Mouse (Mus musculus) gastrocnemius, adult 18-20 months (tissue): Measurements from ENCODE around the gene B230104I21Rik. TPM values are rescaled to one million over a fixed set of nuclear protein-coding genes. Genes with fewer than 3 reads are reported as not detected.

Source experiments
- DNase-seq: peaks from one replicate; pipeline ENCODE4 v3.0.0; 2021; ENCODE audit warnings: low spot score
- total RNA-seq, 2 experiments: library from RNA; stranded (reverse); gene quantifications; 2 replicates each; pipeline ENCODE4 v1.2.3; 2021

Gene B230104I21Rik
- total RNA-seq, 2 experiments from 2014 or later: not detected

DNA sequence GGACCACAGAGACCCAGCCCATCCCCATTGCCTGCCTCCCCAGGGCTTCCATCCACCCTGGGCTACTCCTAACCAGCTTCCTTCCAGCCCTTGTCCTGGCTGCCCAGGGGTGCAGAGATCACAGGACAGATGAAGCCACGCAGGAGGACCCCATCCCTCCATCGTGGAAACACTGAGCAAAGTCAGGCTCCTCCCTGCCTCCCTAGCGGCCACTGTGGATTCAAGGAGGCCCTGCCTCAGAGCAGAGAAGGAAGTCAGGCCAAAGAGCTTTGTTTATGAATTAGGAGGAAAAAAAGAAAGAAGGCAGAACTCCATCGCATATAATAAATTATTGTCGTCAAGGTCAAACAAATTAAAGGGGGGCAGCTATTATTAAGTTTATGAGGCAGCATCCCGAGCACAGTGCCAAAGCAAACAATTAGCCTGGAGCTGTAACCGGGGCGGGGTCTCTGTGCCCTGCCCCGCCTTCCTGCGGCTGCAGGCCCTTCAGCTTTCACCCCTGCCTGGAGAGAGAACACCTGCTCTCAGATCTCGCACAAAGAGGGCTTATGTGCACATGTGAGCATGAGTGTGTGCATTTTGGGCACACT lies 12.4 kb downstream of the B230104I21Rik start:
- DNase-seq: no peak

DNA sequence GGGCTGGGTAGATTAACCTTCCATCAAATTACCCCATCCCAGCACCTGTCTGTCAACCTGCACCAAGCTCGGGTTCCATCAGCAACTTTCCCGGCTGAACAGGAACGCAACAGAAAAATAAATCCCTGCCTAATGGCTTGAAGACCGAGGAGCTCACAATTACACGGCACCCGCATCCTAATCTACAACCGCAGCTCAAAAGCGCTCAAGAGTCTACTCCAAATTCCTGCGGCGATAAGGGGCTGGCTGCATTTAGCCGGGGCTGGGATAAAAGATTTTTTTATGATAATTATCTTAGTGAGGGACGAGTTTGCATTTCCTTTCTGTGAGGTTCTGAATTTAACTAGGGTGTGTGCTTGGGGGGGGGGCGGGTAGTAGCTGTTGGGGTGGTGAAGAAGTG lies 16.3 kb downstream of the B230104I21Rik start:
- no peak for DNase-seq

DNA sequence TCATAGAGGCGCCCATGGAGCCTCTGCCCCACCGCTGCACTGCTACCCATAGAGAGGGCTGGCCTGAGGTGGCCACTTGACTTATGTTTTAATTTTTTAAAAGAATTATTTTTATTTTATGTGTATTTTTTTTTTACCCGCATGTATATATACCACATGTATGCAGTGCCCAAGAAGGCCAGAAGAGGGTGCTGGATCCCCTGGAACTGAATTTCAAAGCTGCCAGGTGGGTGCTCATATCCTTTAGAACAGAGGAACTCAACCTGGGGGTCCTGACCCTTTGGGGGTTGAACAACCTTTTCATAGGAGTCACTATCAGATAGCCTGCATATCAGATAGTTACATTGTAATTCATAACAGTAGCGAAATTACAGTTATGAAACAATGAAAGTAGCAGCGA lies 19.5 kb downstream of the B230104I21Rik start:
- no peak for DNase-seq

DNA sequence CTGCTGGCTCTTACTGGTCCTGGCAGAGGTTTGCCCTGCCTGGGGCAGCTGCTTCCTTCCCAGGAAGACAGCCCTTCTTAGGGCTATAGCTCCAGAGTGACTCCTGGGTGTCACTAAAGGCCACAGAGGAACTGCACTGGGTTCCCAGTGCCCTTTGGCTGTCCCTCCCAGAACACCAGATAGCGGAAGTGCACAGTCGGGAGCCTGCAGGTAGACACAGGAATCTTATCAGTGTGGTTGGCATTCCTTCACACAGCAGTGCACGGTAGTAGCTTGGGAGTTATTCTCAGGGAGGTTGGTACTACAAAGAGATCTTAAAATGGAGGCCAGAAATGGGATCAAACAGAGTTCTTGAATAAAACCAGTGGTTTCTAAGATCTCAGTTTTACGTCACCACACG lies 22.4 kb downstream of the B230104I21Rik start:
- no peak for DNase-seq

DNA sequence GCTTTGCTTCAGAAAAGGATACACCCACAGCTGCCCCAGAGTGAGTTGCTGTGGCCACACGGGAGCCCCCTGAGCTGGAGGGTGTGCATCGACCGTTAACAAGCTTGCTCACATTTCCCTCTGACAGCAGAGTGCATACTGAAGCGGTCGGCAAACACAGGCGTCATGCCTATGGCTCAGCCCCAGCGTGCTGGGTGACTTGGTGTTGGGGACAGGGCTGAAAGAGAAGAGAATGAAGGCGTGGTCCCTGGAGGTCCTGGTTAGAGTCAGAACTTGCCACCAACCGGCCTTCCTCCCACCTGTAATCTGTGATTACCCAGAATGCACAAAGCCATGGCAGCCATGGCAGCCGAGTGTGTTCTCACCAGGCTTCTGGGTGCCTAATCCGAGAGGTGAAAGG lies 22.9 kb downstream of the B230104I21Rik start:
- DNase-seq: no peak

DNA sequence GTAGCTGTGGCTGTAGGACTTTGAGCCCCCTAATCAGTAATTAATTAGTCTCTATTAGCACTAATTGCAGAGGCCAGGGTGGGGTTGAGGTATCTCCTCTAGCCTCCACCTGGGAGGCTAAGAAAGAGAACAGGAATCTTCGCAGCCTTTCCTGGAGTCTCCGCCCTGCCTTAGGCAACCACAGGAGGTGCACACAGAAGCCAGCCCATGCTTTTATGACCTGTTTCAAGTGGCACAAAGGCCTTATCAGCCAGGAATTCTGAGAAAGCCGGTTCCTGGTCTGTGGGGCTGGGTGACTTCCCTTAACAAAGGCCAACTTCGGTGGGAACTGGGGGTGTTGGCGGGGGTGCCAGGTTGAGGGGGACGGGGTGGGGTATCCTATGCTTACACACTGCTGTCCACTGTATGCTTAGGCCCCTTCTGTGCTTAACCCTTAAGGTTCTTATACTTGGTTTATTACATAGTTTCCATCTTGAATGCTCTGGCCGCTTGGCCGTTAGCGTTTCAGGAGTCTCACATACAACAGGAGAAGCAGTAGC lies 23.9 kb downstream of the B230104I21Rik start:
- no peak for DNase-seq

DNA sequence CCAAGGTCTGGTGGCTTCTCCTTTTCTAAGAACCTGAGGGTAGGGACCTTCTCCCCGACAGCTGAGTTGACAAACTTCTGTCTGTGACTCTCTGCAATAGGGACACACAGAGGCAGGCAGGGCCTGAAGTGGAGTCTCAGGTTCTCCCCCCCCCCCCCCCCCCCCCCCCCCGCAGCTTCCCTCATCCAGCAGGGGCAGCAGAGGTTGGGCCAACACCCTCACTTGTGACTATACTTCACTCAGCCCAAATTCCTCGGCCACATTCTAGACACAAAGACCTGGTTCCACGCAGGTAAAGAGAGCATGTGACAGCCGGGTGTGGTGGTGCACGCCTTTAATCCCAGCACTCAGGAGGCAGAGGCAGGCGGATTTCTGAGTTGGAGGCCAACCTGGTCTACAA lies 24.5 kb downstream of the B230104I21Rik start:
- no peak for DNase-seq

DNA sequence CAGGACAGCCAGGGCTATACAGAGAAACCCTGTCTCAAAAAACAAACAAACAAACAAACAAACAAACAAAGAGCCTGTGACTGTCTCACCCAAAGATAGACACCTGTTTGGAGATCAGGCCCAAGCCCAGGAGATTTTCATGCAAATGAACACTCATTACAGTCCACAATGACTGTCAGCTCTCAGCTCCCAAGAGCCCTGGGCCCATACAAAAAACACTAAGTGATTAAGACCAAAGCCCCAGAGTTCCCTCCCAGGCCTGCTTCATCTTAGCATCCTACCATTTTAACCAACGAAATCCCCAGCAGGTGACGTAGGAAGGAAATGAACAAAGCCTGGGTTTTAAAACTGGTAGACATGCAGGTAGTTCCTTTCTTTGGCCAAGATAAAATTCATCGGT lies 24.9 kb downstream of the B230104I21Rik start:
- no peak for DNase-seq

DNA sequence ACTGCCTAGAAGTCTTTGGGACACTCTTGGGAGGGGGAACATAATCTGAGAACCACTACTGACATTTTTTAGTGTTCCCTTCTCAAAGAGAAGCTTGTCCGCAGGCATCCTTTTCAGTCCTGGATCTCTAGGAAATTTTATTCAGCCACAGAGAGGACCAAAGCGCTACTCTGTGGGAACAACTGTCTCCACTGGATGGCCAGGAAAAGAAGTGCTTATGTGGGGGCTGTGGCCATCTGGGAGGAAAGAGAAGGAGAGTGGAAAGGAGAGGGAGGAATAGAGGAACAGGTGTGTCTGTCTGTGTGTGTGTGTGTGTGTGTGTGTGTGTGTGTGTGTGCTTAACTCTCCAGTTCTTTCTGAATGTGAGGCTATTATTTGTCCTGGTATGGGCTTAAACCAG lies 28.8 kb downstream of the B230104I21Rik start:
- no peak for DNase-seq

DNA sequence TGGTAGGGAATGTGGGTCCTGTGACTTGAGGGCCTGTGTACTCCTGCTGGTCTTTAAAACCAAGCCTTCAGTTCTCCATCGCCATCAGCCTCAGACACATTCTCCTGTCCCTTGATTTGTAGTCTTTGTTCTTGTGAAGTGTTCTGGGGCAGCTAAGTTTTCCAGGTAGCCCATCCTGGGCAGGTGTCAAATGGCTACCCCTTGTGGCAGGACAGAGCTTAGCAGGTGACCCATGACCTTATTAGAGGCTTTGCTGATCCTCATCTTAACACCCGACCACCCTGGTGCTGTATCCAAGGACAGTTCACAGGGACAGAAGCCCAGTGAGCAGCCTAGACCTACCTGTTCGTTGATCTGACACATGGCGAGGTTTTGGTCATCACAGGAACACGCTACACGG lies 30.9 kb downstream of the B230104I21Rik start:
- no peak for DNase-seq

DNA sequence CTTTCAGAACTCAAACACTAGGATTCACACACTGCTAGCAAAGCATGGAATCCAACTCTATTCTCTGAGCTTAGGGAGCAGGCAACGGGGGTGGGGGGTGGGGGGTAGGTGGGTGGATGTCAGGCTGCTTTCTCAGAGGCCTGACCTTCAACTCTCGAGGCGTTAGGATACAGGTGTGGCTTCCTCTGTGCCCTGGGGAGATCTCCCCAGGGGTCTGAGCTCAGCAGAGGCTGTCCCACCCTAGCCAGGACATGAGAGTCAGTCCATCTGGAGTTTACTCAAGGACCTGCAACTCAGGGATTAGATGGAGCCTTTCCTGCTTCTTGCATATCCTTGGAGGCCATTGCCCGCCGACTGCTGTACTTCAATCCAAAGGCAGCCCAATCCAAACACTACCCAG lies 33.2 kb downstream of the B230104I21Rik start:
- no peak for DNase-seq

DNA sequence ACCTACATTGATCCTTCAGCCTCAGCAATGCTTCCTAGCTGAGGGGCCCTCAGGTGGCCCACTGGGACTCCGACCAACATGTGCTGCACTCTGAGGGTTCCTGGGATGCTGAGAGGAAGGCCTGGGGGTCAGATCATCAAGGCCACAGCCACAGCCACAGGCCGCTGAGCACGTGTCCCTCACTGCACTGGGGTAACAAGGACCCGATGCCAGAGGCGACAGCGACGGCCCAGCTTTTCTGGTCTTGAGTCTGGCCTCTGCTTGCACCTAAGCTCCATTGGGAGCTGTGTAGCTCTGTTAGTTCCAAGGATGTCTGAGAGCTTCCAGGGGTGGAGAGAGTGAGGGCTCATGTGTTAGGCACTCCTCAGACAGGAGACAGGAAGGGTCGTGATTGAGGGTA lies 34.9 kb downstream of the B230104I21Rik start:
- DNase-seq: no peak

DNA sequence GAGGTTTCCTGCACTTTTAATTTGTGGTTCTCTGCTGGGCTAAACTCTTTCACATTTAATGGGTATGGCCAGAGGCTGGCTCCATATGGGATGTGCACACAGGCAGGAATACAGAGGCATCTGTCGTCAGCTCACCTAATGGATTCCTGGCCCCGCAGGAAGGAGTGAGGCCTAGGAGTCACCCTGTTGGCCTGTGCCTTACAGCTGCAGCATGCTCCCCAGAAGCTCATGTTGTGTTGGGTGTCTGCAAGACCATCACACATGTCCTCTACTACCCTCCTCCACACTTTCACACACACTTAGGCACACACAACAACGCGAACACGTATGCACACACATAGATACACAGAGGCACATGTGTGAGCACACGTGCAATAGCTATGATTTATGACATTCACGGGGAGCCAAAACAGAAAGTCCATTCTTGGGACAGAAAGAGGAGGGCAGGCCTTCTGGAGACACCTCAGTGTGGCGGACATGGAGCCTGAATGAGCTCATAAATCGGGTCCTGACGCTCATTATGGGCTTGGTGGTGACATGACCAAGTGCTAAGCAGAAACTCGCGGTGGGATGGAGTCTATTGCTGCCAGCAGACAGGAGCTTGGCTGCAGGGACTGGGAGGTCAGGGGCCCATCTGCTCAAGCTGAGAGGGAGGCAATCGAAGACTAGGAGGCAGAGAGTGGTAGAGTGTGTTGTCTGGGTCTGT lies 35.8 kb downstream of the B230104I21Rik start:
- DNase-seq: no peak

DNA sequence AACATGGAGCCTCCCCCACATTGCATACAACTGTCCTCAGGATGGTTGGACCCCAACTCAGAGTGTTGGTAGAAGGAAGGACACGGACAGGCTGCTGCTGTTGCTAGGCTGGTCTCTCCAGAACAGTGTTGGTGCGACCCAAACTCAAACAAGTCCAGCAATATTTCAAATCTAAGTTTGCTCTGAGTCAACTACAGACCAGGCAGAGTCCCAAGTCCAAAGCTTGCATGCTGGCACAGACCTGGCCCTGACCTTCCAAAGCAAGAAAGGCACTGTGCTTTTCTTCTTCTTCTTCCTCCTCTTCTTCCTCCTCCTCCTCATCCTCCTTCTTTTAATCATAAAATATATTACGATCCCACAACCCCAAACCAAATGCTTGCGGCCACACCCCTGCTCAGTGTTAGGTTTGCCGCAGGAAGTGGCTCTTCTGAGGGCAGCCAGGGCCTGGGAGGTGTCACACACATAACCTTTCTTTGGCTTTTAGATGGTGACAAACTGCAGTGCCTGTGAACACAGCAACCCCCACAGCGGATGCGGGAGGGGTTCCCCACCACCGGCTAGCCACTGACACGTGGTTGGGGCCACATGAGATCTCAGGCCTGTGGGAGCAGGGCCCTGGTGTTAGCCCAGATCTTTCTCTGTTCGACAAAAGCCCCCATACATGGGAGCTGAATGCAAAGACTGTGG lies 40.2 kb downstream of the B230104I21Rik start:
- DNase-seq: no peak

DNA sequence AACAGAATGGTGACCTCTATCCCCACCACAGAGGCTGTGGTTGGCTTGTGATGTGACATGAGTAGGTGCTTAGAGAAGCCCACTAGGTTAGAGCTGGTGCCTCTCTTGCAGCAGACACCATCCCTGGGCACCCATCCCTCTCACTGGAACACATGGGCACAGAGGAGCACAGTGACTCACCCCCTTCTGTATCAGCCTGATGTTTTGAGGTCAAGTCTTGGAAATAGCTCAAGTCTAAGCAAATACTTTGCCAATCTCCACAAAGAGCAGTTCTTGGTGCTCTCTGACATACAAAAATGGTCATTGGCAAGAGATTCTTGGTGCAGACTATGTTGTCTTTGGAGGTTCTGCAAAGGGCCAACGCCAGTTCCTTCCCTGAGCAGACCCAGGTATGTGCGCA lies 42.9 kb downstream of the B230104I21Rik start:
- DNase-seq: no peak

DNA sequence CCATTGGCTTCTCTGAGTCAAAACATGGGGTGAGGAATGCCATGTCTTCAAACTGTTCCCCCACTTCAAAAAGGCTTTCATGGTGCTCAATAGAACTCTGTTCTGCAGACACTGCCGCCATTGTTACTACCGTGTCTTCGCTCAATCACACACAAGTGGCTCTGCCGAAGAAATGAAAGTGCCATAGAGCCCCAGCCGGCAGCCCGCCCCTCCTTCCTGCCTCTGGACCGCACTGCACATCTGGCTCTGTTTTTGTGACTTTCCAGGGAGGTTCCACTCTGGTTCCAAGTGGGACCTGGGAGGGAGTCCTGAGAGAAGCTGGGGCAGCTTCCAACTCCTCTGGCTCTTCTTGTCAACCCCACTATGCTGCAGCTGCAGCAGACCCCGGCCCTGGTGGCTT lies 49.3 kb downstream of the B230104I21Rik start:
- DNase-seq: no peak

DNA sequence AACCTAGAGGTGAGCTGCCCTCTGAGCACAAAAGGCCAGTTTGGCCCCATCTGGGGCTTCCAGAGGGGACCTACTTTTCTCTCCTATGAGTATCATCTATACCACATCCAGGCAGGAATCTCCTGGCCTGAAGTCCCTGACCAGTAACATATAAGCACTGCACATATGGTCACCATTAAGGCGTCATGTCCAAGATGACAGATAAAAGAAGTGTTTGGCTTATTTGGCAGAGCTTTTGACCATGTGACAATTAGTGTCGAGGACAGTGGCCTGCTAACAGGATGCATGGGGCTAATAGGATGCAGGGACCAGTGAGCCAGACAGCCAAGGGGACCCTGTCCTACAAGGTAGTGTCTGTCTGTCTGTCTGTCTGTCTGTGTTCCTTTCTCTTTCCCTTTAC lies 50.0 kb downstream of the B230104I21Rik start:
- DNase-seq: no peak

DNA sequence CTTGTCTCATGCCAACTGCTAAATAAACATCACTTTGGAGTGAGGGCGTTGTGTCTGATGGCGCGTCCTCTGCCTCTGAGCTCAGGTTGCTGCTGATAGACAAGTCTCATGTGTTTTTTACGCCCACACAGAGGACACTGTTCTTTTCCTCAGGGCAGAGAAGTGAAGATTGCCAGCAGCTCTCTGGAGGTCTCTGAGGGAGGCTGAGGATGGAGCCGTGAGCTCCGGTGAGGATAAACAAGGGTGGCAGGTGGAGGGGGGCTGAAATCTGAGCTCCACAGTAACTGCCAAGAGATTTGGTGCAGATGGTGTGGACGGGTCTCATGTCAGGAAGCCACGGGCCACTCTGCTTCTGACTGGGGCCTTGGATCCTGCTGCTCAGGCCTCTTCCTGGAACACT lies 50.9 kb downstream of the B230104I21Rik start:
- DNase-seq: no peak

DNA sequence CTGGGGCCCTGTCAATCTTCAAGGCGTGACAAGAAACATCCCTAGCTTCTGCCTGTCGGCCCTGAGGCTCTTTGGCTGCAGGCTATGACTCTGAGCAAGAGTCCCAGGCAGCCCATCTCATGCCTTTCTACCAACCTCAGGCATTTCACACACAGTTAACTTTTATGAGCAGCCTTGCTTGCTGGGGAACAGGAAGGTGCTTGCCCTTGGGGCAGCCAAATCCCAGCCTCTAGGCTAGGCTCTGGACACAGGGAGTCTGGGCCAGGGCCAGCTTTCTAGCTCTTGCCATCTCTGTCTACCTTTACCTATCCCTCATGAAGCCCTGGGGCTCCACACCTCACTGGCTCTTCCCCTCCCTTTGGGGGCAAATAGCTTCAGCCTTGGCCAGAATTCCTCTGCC lies 53.7 kb downstream of the B230104I21Rik start:
- no peak for DNase-seq

DNA sequence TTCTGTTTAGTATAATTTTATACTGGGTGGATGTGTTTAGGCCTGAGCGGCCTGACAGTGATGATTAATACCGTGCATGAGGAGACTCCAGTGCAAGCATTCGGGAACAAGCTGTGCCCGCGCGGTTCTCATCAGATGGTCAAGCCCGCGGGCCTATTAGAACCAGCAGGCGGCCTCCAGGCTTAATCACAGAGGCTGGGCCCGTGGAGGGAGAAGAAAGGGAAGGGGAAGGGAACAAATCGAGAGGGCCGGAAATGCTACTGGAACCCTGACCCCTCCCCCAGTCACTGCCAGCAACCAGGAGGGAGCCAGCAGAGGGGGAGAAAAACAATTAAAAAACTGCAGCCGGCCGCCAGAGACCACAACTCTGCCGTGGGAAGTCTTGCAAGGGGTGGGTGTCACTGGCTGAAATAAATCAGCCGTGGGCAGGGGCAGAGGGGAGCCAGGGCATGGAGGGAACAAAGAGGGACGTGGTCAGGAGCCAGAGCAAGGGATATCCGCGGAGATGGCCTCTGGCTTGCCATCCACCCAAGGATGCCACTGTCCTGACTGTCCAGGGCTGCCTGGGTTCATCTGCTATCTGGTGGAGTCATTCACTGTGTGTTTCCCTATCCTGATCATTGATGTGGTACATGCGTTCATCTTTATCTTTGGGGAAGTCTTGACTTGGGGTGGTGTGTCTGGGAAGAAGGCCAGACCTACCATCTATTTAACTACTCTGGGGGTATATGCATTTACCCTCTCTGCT lies 54.6 kb downstream of the B230104I21Rik start:
- no peak for DNase-seq

DNA sequence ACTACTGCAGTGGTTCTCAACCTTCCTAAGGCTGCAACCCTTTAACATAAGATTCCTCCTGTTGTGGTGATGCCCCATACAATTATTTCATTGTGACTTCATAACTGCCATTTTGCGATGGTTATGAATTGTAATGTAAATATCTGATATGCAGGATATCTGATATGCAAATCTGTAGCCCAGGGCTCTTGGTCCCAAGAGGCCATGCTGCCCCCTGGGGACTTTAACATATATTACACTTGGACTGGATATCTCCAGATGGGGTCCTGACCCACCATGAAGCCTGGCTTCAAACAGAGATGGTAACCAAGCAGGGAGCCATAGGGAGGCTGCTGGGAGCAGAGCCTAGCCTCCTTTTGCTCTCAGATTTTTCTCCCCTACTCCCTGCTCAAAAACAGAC lies 56.7 kb downstream of the B230104I21Rik start:
- no peak for DNase-seq
